Mouse (Mus musculus): ENCODE measurements around the gene Casp2. TPM values are rescaled to one million over a fixed set of nuclear protein-coding genes. Genes with fewer than 3 reads are reported as not detected.

The Casp2 gene
- polyA plus RNA-seq (2014; fragmentation: Illumina TruSeq; extraction: RNeasy Lipid Tissue Mini Kit (QIAGEN cat#74804); ENCODE audit: low replicate concordance), result 67.1 TPM

GRCm38 (mm10) chr6:42264626-42265312, at the start of gene Casp2:
TSS of gene Casp2 (plus strand) at chr6:42264985.

GRCm38 (mm10) chr6:42215028-42215427, 49.8 kb upstream of the Casp2 start, which contains the start of gene Tas2r144:
TSS of gene Tas2r144 (plus strand) at chr6:42215328.

GRCm38 (mm10) chr6:42245711-42246353, 19.0 kb upstream of the Casp2 start, which contains the start of gene Gstk1:
TSS of gene Gstk1 (plus strand) at chr6:42245935.

GRCm38 (mm10) chr6:42261524-42262170, 3.1 kb upstream of the Casp2 start, which contains the start of gene Tmem139:
TSS of gene Tmem139 (plus strand) at chr6:42261970.

GRCm38 (mm10) chr6:42286448-42286847, 21.7 kb downstream of the Casp2 start, which contains the start of gene Clcn1:
TSS of gene Clcn1 (plus strand) at chr6:42286685.

GRCm38 (mm10) chr6:42324482-42325267, 59.9 kb downstream of the Casp2 start, which contains the start of gene Fam131b:
TSS of gene Fam131b (minus strand) at chr6:42324643.

Other genes starting within 250 kb of the Casp2 start
- not detected for gene Sva, start 226.6 kb upstream of the Casp2 start, polyA plus RNA-seq (2014; fragmentation: Illumina TruSeq; extraction: RNeasy Lipid Tissue Mini Kit (QIAGEN cat#74804); ENCODE audit: low replicate concordance)
- gene Tas2r139, start 124.0 kb upstream of the Casp2 start, polyA plus RNA-seq (2014; fragmentation: Illumina TruSeq; extraction: RNeasy Lipid Tissue Mini Kit (QIAGEN cat#74804); ENCODE audit: low replicate concordance), result not detected
- gene Tas2r144, start 49.7 kb upstream of the Casp2 start, polyA plus RNA-seq (2014; fragmentation: Illumina TruSeq; extraction: RNeasy Lipid Tissue Mini Kit (QIAGEN cat#74804); ENCODE audit: low replicate concordance), result not detected
- 48.8 TPM for gene Gstk1, start 19.1 kb upstream of the Casp2 start, polyA plus RNA-seq (2014; fragmentation: Illumina TruSeq; extraction: RNeasy Lipid Tissue Mini Kit (QIAGEN cat#74804); ENCODE audit: low replicate concordance)
- 54.1 TPM for gene Tmem139, start 3.0 kb upstream of the Casp2 start, polyA plus RNA-seq (2014; fragmentation: Illumina TruSeq; extraction: RNeasy Lipid Tissue Mini Kit (QIAGEN cat#74804); ENCODE audit: low replicate concordance)
- 0.15 TPM for gene Clcn1, start 21.7 kb downstream of the Casp2 start, polyA plus RNA-seq (2014; fragmentation: Illumina TruSeq; extraction: RNeasy Lipid Tissue Mini Kit (QIAGEN cat#74804); ENCODE audit: low replicate concordance)
- gene Fam131b, start 59.7 kb downstream of the Casp2 start, polyA plus RNA-seq (2014; fragmentation: Illumina TruSeq; extraction: RNeasy Lipid Tissue Mini Kit (QIAGEN cat#74804); ENCODE audit: low replicate concordance), result 0.15 TPM
- gene Zyx, start 84.6 kb downstream of the Casp2 start, polyA plus RNA-seq (2014; fragmentation: Illumina TruSeq; extraction: RNeasy Lipid Tissue Mini Kit (QIAGEN cat#74804); ENCODE audit: low replicate concordance), result 0.85 TPM
- gene Epha1, start 108.3 kb downstream of the Casp2 start, polyA plus RNA-seq (2014; fragmentation: Illumina TruSeq; extraction: RNeasy Lipid Tissue Mini Kit (QIAGEN cat#74804); ENCODE audit: low replicate concordance), result 7.2 TPM
- not detected for gene Tas2r143, start 135.3 kb downstream of the Casp2 start, polyA plus RNA-seq (2014; fragmentation: Illumina TruSeq; extraction: RNeasy Lipid Tissue Mini Kit (QIAGEN cat#74804); ENCODE audit: low replicate concordance)
- gene Tas2r135, start 140.4 kb downstream of the Casp2 start, polyA plus RNA-seq (2014; fragmentation: Illumina TruSeq; extraction: RNeasy Lipid Tissue Mini Kit (QIAGEN cat#74804); ENCODE audit: low replicate concordance), result not detected
- not detected for gene Tas2r126, start 169.6 kb downstream of the Casp2 start, polyA plus RNA-seq (2014; fragmentation: Illumina TruSeq; extraction: RNeasy Lipid Tissue Mini Kit (QIAGEN cat#74804); ENCODE audit: low replicate concordance)
- not detected for gene Olfr458, start 200.2 kb downstream of the Casp2 start, polyA plus RNA-seq (2014; fragmentation: Illumina TruSeq; extraction: RNeasy Lipid Tissue Mini Kit (QIAGEN cat#74804); ENCODE audit: low replicate concordance)
- not detected for gene Olfr457, start 211.3 kb downstream of the Casp2 start, polyA plus RNA-seq (2014; fragmentation: Illumina TruSeq; extraction: RNeasy Lipid Tissue Mini Kit (QIAGEN cat#74804); ENCODE audit: low replicate concordance)
- not detected for gene Olfr456, start 222.2 kb downstream of the Casp2 start, polyA plus RNA-seq (2014; fragmentation: Illumina TruSeq; extraction: RNeasy Lipid Tissue Mini Kit (QIAGEN cat#74804); ENCODE audit: low replicate concordance)